Mouse (Mus musculus): ENCODE data around the gene Neb. TPM values are rescaled to one million over a fixed set of nuclear protein-coding genes. Genes with fewer than 3 reads are reported as not detected.
A peak's percentile ranks its signal among the peaks of the same experiment; 100 is the strongest.

Neb gene
- total RNA-seq, 2 experiments from 2014 or later = 2,428 to 2,570 TPM

GRCm38 (mm10) chr2:52377706-52378447 lies 397 bp downstream of the Neb start:
- DNase-seq (ENCODE audit: low spot score in 2 of 2) = no peak

GRCm38 (mm10) chr2:52374706-52375105 lies 3.6 kb downstream of the Neb start:
- no peak for DNase-seq (ENCODE audit: low spot score in 2 of 2)

- no peak for DNase-seq (ENCODE audit: low spot score in 2 of 2)
Observed at GRCm38 (mm10) chr2:52372480-52372879, 5.8 kb downstream of the Neb start.

GRCm38 (mm10) chr2:52372080-52372479 lies 6.2 kb downstream of the Neb start:
- no peak for DNase-seq (ENCODE audit: low spot score in 2 of 2)

GRCm38 (mm10) chr2:52371066-52371465 lies 7.2 kb downstream of the Neb start:
- peak in 1 of 2 experiments; percentile 55 for DNase-seq (ENCODE audit: low spot score in 2 of 2)

GRCm38 (mm10) chr2:52369622-52370021 lies 8.7 kb downstream of the Neb start:
- no peak for DNase-seq (ENCODE audit: low spot score in 2 of 2)

- DNase-seq (ENCODE audit: low spot score in 2 of 2) = no peak
Observed at GRCm38 (mm10) chr2:52367665-52368064, 10.6 kb downstream of the Neb start.

- no peak for DNase-seq (ENCODE audit: low spot score in 2 of 2)
Observed at GRCm38 (mm10) chr2:52367248-52367647, 11.0 kb downstream of the Neb start.

GRCm38 (mm10) chr2:52361086-52361485 lies 17.2 kb downstream of the Neb start:
- no peak for DNase-seq (ENCODE audit: low spot score in 2 of 2)

- no peak for DNase-seq (ENCODE audit: low spot score in 2 of 2)
Observed at GRCm38 (mm10) chr2:52359722-52360121, 18.6 kb downstream of the Neb start.

- DNase-seq (ENCODE audit: low spot score in 2 of 2) = no peak
Observed at GRCm38 (mm10) chr2:52358156-52358555, 20.1 kb downstream of the Neb start.

- no peak for DNase-seq (ENCODE audit: low spot score in 2 of 2)
Observed at GRCm38 (mm10) chr2:52351029-52351428, 27.2 kb downstream of the Neb start.

- DNase-seq (ENCODE audit: low spot score in 2 of 2) = no peak
Observed at GRCm38 (mm10) chr2:52340990-52341389, 37.3 kb downstream of the Neb start.

GRCm38 (mm10) chr2:52335556-52335955 lies 42.7 kb downstream of the Neb start:
- peak in 1 of 2 experiments; percentile 31 for DNase-seq (ENCODE audit: low spot score in 2 of 2)

GRCm38 (mm10) chr2:52335087-52335486 lies 43.2 kb downstream of the Neb start:
- DNase-seq (ENCODE audit: low spot score in 2 of 2) = peak in 1 of 2 experiments; percentile 35

GRCm38 (mm10) chr2:52333535-52333934 lies 44.7 kb downstream of the Neb start:
- DNase-seq (ENCODE audit: low spot score in 2 of 2) = no peak

GRCm38 (mm10) chr2:52331761-52332160 lies 46.5 kb downstream of the Neb start:
- DNase-seq (ENCODE audit: low spot score in 2 of 2) = no peak

- no peak for DNase-seq (ENCODE audit: low spot score in 2 of 2)
Observed at GRCm38 (mm10) chr2:52327244-52327815, 50.9 kb downstream of the Neb start.

- no peak for DNase-seq (ENCODE audit: low spot score in 2 of 2)
Observed at GRCm38 (mm10) chr2:52321866-52322265, 56.4 kb downstream of the Neb start.

- no peak for DNase-seq (ENCODE audit: low spot score in 2 of 2)
Observed at GRCm38 (mm10) chr2:52320175-52320574, 58.1 kb downstream of the Neb start.

- DNase-seq (ENCODE audit: low spot score in 2 of 2) = no peak
Observed at GRCm38 (mm10) chr2:52319020-52319567, 59.2 kb downstream of the Neb start.

GRCm38 (mm10) chr2:52317471-52317870 lies 60.8 kb downstream of the Neb start:
- DNase-seq (ENCODE audit: low spot score in 2 of 2) = no peak

- no peak for DNase-seq (ENCODE audit: low spot score in 2 of 2)
Observed at GRCm38 (mm10) chr2:52315737-52316136, 62.5 kb downstream of the Neb start.
